Mouse (Mus musculus): ENCODE results near the gene BC067074. TPM values are rescaled to one million over a fixed set of nuclear protein-coding genes. Genes with fewer than 3 reads are reported as not detected.

Gene BC067074
- polyA plus RNA-seq, 1 experiment, result 1.4 TPM

DNA sequence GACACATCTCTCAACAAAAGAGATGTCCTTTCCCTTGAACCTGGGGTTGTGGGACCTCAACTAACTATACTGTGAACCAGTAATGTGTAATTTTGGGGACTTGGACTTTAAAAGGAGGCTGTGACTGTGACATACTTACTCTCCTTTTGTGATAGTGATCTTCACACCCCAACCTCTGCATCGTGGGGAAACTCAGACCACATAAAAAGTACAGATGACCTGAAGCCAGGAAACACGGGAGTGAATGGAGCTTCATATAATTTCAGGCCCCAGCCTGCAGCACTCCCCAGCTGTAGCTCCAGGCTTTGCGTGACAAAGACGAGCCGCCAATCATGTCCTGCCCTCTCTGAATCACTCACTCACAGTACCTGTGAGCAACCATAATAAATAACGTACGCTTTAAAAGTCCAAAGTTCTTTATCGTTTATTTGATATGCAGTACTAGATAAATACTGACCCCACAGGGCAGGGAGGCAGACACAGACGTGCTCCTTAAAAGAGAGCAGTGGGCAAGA lies 104.1 kb downstream of the BC067074 start:
- TF ChIP-seq POLR2A (IDR thresholded peaks at IDR 0.05; ENCODE audit: control insufficient read depth, extremely low read depth, insufficient read depth, low read length, poor library complexity), result no peak
- TF ChIP-seq CTCF (IDR thresholded peaks at IDR 0.05; ENCODE audit: borderline replicate concordance, control insufficient read depth, extremely low read depth, insufficient read depth, low read length, poor library complexity), result no peak
- H3K36me3 ChIP-seq (ENCODE audit: control insufficient read depth, insufficient read depth, low read length), result no peaks in the 10 kb centered on the region
- no peaks in the 10 kb centered on the region for H3K27me3 ChIP-seq (ENCODE audit: control insufficient read depth, insufficient read depth, low read length)
- no peak overlapping the region for H3K27ac ChIP-seq (ENCODE audit: control insufficient read depth, insufficient read depth, low read length)
- no peak for DNase-seq
- H3K4me1 ChIP-seq (replicated peaks; ENCODE audit: control insufficient read depth, insufficient read depth, low read length), result no peaks in the 10 kb centered on the region
- 46% methylated on average over 9 of the region's 9 CpGs for WGBS
- H3K4me3 ChIP-seq (ENCODE audit: control insufficient read depth, insufficient read depth, low read length), result no peak overlapping the region

DNA sequence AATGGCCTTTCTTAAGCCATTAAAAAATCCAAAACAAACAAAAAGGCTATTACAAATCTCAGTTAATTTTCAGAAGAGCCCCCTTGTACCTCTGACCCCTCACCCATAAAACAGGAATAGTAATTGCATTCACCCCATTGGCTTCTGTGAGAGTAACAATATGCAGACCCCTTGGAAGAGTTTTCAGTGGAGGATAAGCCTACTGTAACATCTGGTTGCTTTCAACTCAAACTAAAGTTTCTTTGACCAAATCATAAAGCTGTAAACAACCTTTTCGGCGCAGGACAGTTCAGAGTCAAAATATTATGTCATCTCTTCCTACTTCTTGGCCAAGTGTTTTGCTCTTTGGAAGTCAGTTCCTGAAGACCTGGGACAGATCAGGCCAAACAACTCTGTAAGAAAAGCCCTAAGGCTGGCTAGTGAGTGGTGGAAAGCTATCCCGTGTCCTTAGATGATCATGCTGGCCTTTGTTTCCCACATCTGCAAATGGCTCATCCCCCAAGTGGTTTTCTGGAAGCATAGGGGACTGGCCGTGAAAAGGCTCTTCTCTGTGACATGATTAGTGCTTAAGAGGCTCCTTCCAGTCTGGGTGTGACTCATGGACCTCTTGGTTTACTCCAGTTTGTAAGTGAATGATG lies 108.5 kb downstream of the BC067074 start:
- no peaks in the 10 kb centered on the region for H3K4me1 ChIP-seq (replicated peaks; ENCODE audit: control insufficient read depth, insufficient read depth, low read length)
- 95% methylated on average over 4 of the region's 4 CpGs for whole genome bisulfite sequencing

DNA sequence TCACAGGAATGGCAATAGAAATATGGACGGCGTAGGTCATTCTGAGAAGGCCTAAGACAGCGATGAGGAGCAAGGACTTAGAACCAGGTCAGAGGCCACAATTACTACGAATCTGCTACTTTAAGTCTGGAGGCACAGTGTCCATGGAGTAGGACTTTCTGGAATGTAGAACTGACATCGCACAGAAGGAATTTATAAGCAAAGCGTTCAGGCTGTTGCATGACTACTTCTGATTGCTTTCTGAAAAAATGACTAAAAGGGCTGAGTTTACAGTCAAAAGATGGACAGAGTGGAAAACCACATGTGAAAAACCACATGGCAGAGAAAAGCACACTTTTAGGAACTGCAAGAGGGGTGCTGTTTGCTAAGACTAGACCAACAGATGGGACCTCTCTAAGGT lies 110.7 kb downstream of the BC067074 start:
- Histone ChIP-seq H3K4me3 (ENCODE audit: control insufficient read depth, insufficient read depth, low read length) (no peak overlapping the region), H3K4me1 (replicated peaks; ENCODE audit: control insufficient read depth, insufficient read depth, low read length) (no peaks in the 10 kb centered on the region), H3K27ac (ENCODE audit: control insufficient read depth, insufficient read depth, low read length) (no peak overlapping the region), H3K36me3 (ENCODE audit: control insufficient read depth, insufficient read depth, low read length) (no peaks in the 10 kb centered on the region), H3K27me3 (ENCODE audit: control insufficient read depth, insufficient read depth, low read length) (no peaks in the 10 kb centered on the region)
- WGBS, result 87% methylated on average over 6 of the region's 6 CpGs
- no peak for DNase-seq
- no peak for TF ChIP-seq POLR2A (IDR thresholded peaks at IDR 0.05; ENCODE audit: control insufficient read depth, extremely low read depth, insufficient read depth, low read length, poor library complexity)
- no peak for TF ChIP-seq CTCF (IDR thresholded peaks at IDR 0.05; ENCODE audit: borderline replicate concordance, control insufficient read depth, extremely low read depth, insufficient read depth, low read length, poor library complexity)

More for the DNA sequence above, 108.5 kb downstream of the BC067074 start:
- no peaks in the 10 kb centered on the region for H3K36me3 ChIP-seq (ENCODE audit: control insufficient read depth, insufficient read depth, low read length)
- no peak for DNase-seq
- H3K27ac ChIP-seq (ENCODE audit: control insufficient read depth, insufficient read depth, low read length), result no peak overlapping the region
- H3K27me3 ChIP-seq (ENCODE audit: control insufficient read depth, insufficient read depth, low read length), result no peaks in the 10 kb centered on the region
- no peak overlapping the region for H3K4me3 ChIP-seq (ENCODE audit: control insufficient read depth, insufficient read depth, low read length)
- no peak for TF ChIP-seq CTCF (IDR thresholded peaks at IDR 0.05; ENCODE audit: borderline replicate concordance, control insufficient read depth, extremely low read depth, insufficient read depth, low read length, poor library complexity)
- no peak for TF ChIP-seq POLR2A (IDR thresholded peaks at IDR 0.05; ENCODE audit: control insufficient read depth, extremely low read depth, insufficient read depth, low read length, poor library complexity)

DNA sequence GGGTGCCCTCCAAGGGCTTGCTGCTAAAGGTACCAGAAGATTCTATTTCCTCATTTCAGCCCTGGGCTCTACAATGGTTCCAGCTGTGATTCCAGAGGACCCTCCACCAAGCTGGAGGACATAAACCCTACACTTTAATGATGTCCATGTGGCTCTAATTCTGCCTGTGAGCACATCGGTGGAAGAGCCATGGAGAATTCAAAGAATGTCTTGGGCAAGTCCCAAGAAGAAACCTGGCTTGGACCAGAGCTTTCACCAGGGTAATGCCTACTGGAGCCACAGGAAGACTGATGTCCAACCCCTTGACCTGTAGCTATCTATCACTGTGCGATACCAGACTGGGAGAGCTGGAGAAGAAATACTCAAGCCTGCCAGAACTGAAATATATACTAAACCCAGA lies 111.2 kb downstream of the BC067074 start:
- Histone ChIP-seq H3K4me3 (ENCODE audit: control insufficient read depth, insufficient read depth, low read length) (no peak overlapping the region), H3K36me3 (ENCODE audit: control insufficient read depth, insufficient read depth, low read length) (no peaks in the 10 kb centered on the region), H3K27me3 (ENCODE audit: control insufficient read depth, insufficient read depth, low read length) (no peaks in the 10 kb centered on the region), H3K4me1 (replicated peaks; ENCODE audit: control insufficient read depth, insufficient read depth, low read length) (no peaks in the 10 kb centered on the region), H3K27ac (ENCODE audit: control insufficient read depth, insufficient read depth, low read length) (no peak overlapping the region)
- TF ChIP-seq POLR2A (IDR thresholded peaks at IDR 0.05; ENCODE audit: control insufficient read depth, extremely low read depth, insufficient read depth, low read length, poor library complexity) (no peak), CTCF (IDR thresholded peaks at IDR 0.05; ENCODE audit: borderline replicate concordance, control insufficient read depth, extremely low read depth, insufficient read depth, low read length, poor library complexity) (no peak)
- no peak for DNase-seq
- WGBS, result 91% methylated on average over 2 of the region's 2 CpGs

DNA sequence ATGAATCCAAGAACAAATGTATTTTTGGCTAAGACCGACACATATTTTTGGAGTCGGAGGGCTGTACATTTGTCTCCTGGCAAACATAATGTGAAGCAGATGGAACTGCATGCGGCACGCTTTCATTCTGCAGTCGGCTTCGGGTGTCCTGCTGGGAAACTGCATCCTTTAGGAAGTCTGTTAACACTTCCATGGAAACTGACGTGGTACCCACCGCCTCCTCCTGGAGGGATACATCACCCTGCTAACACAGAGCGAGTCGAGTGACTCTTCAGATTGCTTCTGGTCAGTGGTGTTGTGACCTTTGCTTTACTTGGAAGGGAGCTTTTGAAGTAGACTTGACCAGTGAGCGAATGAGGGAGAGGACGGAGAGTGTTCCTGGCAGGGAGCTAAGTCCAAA lies 117.0 kb downstream of the BC067074 start:
- H3K4me1 ChIP-seq (replicated peaks; ENCODE audit: control insufficient read depth, insufficient read depth, low read length), result no peaks in the 10 kb centered on the region
- H3K27me3 ChIP-seq (ENCODE audit: control insufficient read depth, insufficient read depth, low read length), result no peaks in the 10 kb centered on the region
- H3K27ac ChIP-seq (ENCODE audit: control insufficient read depth, insufficient read depth, low read length), result no peak overlapping the region
- H3K4me3 ChIP-seq (ENCODE audit: control insufficient read depth, insufficient read depth, low read length), result no peak overlapping the region
- 94% methylated on average over 12 of the region's 12 CpGs for WGBS
- H3K36me3 ChIP-seq (ENCODE audit: control insufficient read depth, insufficient read depth, low read length), result no peaks in the 10 kb centered on the region
- no peak for DNase-seq
- no peak for TF ChIP-seq POLR2A (IDR thresholded peaks at IDR 0.05; ENCODE audit: control insufficient read depth, extremely low read depth, insufficient read depth, low read length, poor library complexity)
- TF ChIP-seq CTCF (IDR thresholded peaks at IDR 0.05; ENCODE audit: borderline replicate concordance, control insufficient read depth, extremely low read depth, insufficient read depth, low read length, poor library complexity), result no peak

DNA sequence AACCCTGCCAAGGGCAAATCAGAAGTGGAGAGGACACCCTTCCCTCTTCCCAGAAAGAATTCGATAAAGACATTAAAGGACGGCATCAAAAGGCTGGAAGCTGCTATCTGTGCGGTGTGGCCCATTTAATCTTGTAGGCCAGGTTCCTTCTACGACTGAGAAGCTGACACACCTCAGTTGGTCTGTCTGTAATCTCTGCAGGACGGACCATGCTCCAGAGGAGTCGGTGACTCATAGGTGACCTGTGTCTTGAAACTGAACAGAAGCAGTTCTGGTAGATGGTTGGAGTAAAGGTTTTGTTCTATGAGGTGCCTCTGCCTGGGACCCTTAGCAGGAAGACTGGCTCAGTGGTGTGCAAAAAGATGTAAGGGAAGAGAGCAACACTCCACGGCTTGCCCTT lies 122.6 kb downstream of the BC067074 start:
- H3K4me1 ChIP-seq (replicated peaks; ENCODE audit: control insufficient read depth, insufficient read depth, low read length), result 0 out of 2 replicates have a peak, but pooled peaks cover 3% of the 10 kb centered on the region
- WGBS, result 95% methylated on average over 7 of the region's 7 CpGs
- H3K36me3 ChIP-seq (ENCODE audit: control insufficient read depth, insufficient read depth, low read length), result no peaks in the 10 kb centered on the region
- TF ChIP-seq CTCF (IDR thresholded peaks at IDR 0.05; ENCODE audit: borderline replicate concordance, control insufficient read depth, extremely low read depth, insufficient read depth, low read length, poor library complexity), result no peak
- no peak for TF ChIP-seq POLR2A (IDR thresholded peaks at IDR 0.05; ENCODE audit: control insufficient read depth, extremely low read depth, insufficient read depth, low read length, poor library complexity)
- no peak overlapping the region for H3K4me3 ChIP-seq (ENCODE audit: control insufficient read depth, insufficient read depth, low read length)
- no peaks in the 10 kb centered on the region for H3K27me3 ChIP-seq (ENCODE audit: control insufficient read depth, insufficient read depth, low read length)
- no peak for DNase-seq
- H3K27ac ChIP-seq (ENCODE audit: control insufficient read depth, insufficient read depth, low read length), result no peak overlapping the region
